Mouse (Mus musculus) embryonic facial prominence, embryonic 12.5 days (tissue): ENCODE data around the gene Prickle4. TPM values are rescaled to one million over a fixed set of nuclear protein-coding genes. Genes with fewer than 3 reads are reported as not detected.

Experiments used
- ATAC-seq: fragments of 200-750 bp; cut with Nextera tagmentation; 2 replicates; pipeline ENCODE4 v1.8.0; 2017; ENCODE audit not compliant: insufficient number of reproducible peaks, insufficient read depth, low FRiP score, low TSS enrichment
- H3K27ac ChIP-seq: fragments of 300-500 bp; sonication (generic); 2 replicates; pipeline ENCODE4 v1.5.1; 2016; ENCODE audit warnings: mild to moderate bottlenecking
- H3K27me3 ChIP-seq: fragments of 300-500 bp; sonication (generic); 2 replicates; pipeline ENCODE4 v1.6.1; 2016; ENCODE audit warnings: mild to moderate bottlenecking, moderate library complexity
- H3K36me3 ChIP-seq: fragments of 300-500 bp; sonication (generic); 2 replicates; pipeline ENCODE4 v1.6.1; 2016; ENCODE audit warnings: mild to moderate bottlenecking
- H3K4me1 ChIP-seq: fragments of 300-500 bp; sonication (generic); 2 replicates; pipeline ENCODE4 v1.6.1; 2016
- H3K4me2 ChIP-seq: fragments of 300-500 bp; sonication (generic); replicated peaks from 2 replicates; pipeline ENCODE4 v1.6.1; 2016; ENCODE audit warnings: mild to moderate bottlenecking, moderate library complexity
- H3K4me3 ChIP-seq: fragments of 300-500 bp; sonication (generic); 2 replicates; pipeline ENCODE4 v1.5.1; 2016; ENCODE audit warnings: mild to moderate bottlenecking
- H3K9ac ChIP-seq: fragments of 300-500 bp; sonication (generic); 2 replicates; pipeline ENCODE4 v1.6.1; 2016; ENCODE audit warnings: mild to moderate bottlenecking, moderate library complexity
- H3K9me3 ChIP-seq: fragments of 300-500 bp; sonication (generic); 2 replicates; pipeline ENCODE4 v1.6.1; 2016; ENCODE audit warnings: mild to moderate bottlenecking, moderate library complexity
- WGBS: fragments of 180-500 bp; shearing (Covaris S2); methylation state at CpG from one replicate; pipeline ENCODE4 v1.1.7; 2016; 5-methylcytosine and 5-hydroxymethylcytosine counted together
- polyA plus RNA-seq: library from polyadenylated mRNA; unstranded; fragments of >200 nt; fragmentation: Nextera tagmentation; extraction: Ambion mirVana; gene quantifications from 2 replicates; pipeline ENCODE4 v1.2.1, GENCODE M21; 2016

The Prickle4 gene
- polyA plus RNA-seq = 0.87 and 1.2 TPM in 2 replicates

GRCm38 (mm10) chr17:47694503-47695336 is at the start of gene Prickle4:
TSS of gene Prickle4 (minus strand) at chr17:47694736.
- Histone ChIP-seq H3K36me3 (peaks cover 6% of the 10 kb centered on the region; the same call in 1 of the 2 replicates), H3K27ac (peak within 1 kb of the TSS; percentile 57; the same call in 1 of the 2 replicates), H3K9me3 (no peaks in the 10 kb centered on the region), H3K4me3 (peak within 1 kb of the TSS; percentile 80), H3K4me1 (peaks cover 13% of the 10 kb centered on the region; the same call in 1 of the 2 replicates), H3K27me3 (no peaks in the 10 kb centered on the region), H3K4me2 (peak within 1 kb of the TSS; percentile 78), H3K9ac (peak within 1 kb of the TSS; percentile 84)
- under 1% methylated on average over 77 of the region's 82 CpGs for WGBS
- peak; percentile 86 for ATAC-seq

GRCm38 (mm10) chr17:47744086-47744485 is 49.5 kb upstream of the Prickle4 start:
- Histone ChIP-seq H3K9me3 (no peaks in the 10 kb centered on the region), H3K4me2 (no peak overlapping the region), H3K36me3 (no peaks in the 10 kb centered on the region), H3K4me1 (peaks cover 10% of the 10 kb centered on the region), H3K27ac (no peak overlapping the region), H3K27me3 (peaks cover 8% of the 10 kb centered on the region; the same call in 1 of the 2 replicates), H3K9ac (no peak overlapping the region), H3K4me3 (no peak overlapping the region)
- ATAC-seq = no peak
- WGBS = 91% methylated on average over 14 of the region's 14 CpGs

- no peaks in the 10 kb centered on the region for H3K36me3 ChIP-seq
- peaks cover 15% of the 10 kb centered on the region for H3K4me1 ChIP-seq
- H3K9me3 ChIP-seq = no peaks in the 10 kb centered on the region
- no peak overlapping the region for H3K27ac ChIP-seq
- H3K9ac ChIP-seq = no peak overlapping the region
- H3K4me3 ChIP-seq = no peak overlapping the region
- no peak for ATAC-seq
- peaks cover 9% of the 10 kb centered on the region; the same call in 1 of the 2 replicates for H3K27me3 ChIP-seq
- H3K4me2 ChIP-seq = no peak overlapping the region
- WGBS = 41% methylated on average over 16 of the region's 16 CpGs
These were observed 48.6 kb upstream of the Prickle4 start for GRCm38 (mm10) chr17:47742991-47743734.

GRCm38 (mm10) chr17:47740186-47740585 is 45.6 kb upstream of the Prickle4 start:
- H3K4me3 ChIP-seq = no peak overlapping the region
- WGBS = 69% methylated on average over 2 of the region's 2 CpGs
- H3K36me3 ChIP-seq = no peaks in the 10 kb centered on the region
- no peaks in the 10 kb centered on the region for H3K9me3 ChIP-seq
- H3K9ac ChIP-seq = no peak overlapping the region
- peaks cover 9% of the 10 kb centered on the region; the same call in 1 of the 2 replicates for H3K27me3 ChIP-seq
- no peak overlapping the region for H3K4me2 ChIP-seq
- peaks cover 15% of the 10 kb centered on the region for H3K4me1 ChIP-seq
- no peak overlapping the region for H3K27ac ChIP-seq
- no peak for ATAC-seq

GRCm38 (mm10) chr17:47738879-47739798 is 44.6 kb upstream of the Prickle4 start:
- Histone ChIP-seq H3K4me3 (peak overlapping the region; percentile 68), H3K9me3 (no peaks in the 10 kb centered on the region), H3K9ac (peak overlapping the region; percentile 65; the same call in 1 of the 2 replicates), H3K27me3 (peaks cover 9% of the 10 kb centered on the region; the same call in 1 of the 2 replicates), H3K36me3 (no peaks in the 10 kb centered on the region), H3K27ac (no peak overlapping the region; the same call in 1 of the 2 replicates), H3K4me1 (peaks cover 15% of the 10 kb centered on the region), H3K4me2 (peak overlapping the region; percentile 98)
- no peak for ATAC-seq
- WGBS = 5% methylated on average over 20 of the region's 20 CpGs

GRCm38 (mm10) chr17:47738066-47738878 is 43.7 kb upstream of the Prickle4 start:
- H3K9me3 ChIP-seq = no peaks in the 10 kb centered on the region
- peaks cover 15% of the 10 kb centered on the region for H3K4me1 ChIP-seq
- no peaks in the 10 kb centered on the region for H3K36me3 ChIP-seq
- peaks cover 9% of the 10 kb centered on the region; the same call in 1 of the 2 replicates for H3K27me3 ChIP-seq
- H3K9ac ChIP-seq = peak overlapping the region; percentile 65
- ATAC-seq = peak; percentile 39
- H3K27ac ChIP-seq = peak overlapping the region; percentile 38
- H3K4me3 ChIP-seq = peak overlapping the region; percentile 68
- H3K4me2 ChIP-seq = peak overlapping the region; percentile 98
- WGBS = under 1% methylated on average over 53 of the region's 61 CpGs

GRCm38 (mm10) chr17:47737271-47738065 is 42.9 kb upstream of the Prickle4 start:
- WGBS = under 1% methylated on average over 50 of the region's 60 CpGs
- H3K27me3 ChIP-seq = peaks cover 10% of the 10 kb centered on the region; the same call in 1 of the 2 replicates
- peak; percentile 90 for ATAC-seq

GRCm38 (mm10) chr17:47736856-47737255 is 42.3 kb upstream of the Prickle4 start, which contains the start of gene Tfeb:
TSS of gene Tfeb (plus strand) at chr17:47737030.
- H3K4me1 ChIP-seq = peaks cover 15% of the 10 kb centered on the region
- H3K27ac ChIP-seq = peak within 1 kb of the TSS; percentile 38
- WGBS = under 1% methylated on average over 36 of the region's 47 CpGs
- no peaks in the 10 kb centered on the region for H3K9me3 ChIP-seq
- H3K9ac ChIP-seq = peak within 1 kb of the TSS; percentile 65
- peak within 1 kb of the TSS; percentile 98 for H3K4me2 ChIP-seq
- peak within 1 kb of the TSS; percentile 68 for H3K4me3 ChIP-seq
- H3K36me3 ChIP-seq = no peaks in the 10 kb centered on the region
- peak; percentile 59 for ATAC-seq
- peaks cover 12% of the 10 kb centered on the region; the same call in 1 of the 2 replicates for H3K27me3 ChIP-seq

More at GRCm38 (mm10) chr17:47737271-47738065, 42.9 kb upstream of the Prickle4 start:
- Histone ChIP-seq H3K4me3 (peak overlapping the region; percentile 68), H3K4me2 (peak overlapping the region; percentile 98), H3K9me3 (no peaks in the 10 kb centered on the region), H3K9ac (peak overlapping the region; percentile 65), H3K36me3 (no peaks in the 10 kb centered on the region), H3K4me1 (peaks cover 15% of the 10 kb centered on the region), H3K27ac (peak overlapping the region; percentile 38)

GRCm38 (mm10) chr17:47735553-47736100 is 41.1 kb upstream of the Prickle4 start:
- no peak for ATAC-seq
- peaks cover 12% of the 10 kb centered on the region; the same call in 1 of the 2 replicates for H3K27me3 ChIP-seq
- H3K9me3 ChIP-seq = no peaks in the 10 kb centered on the region
- 71% methylated on average over 14 of the region's 14 CpGs for WGBS
- no peaks in the 10 kb centered on the region for H3K36me3 ChIP-seq
- H3K4me1 ChIP-seq = peaks cover 15% of the 10 kb centered on the region
- no peak overlapping the region for H3K4me2 ChIP-seq
- H3K27ac ChIP-seq = no peak overlapping the region
- no peak overlapping the region for H3K9ac ChIP-seq
- H3K4me3 ChIP-seq = no peak overlapping the region
